Mouse (Mus musculus) intestine, postnatal 0 days (tissue): ENCODE measurements around the gene Mgat5. TPM values are rescaled to one million over a fixed set of nuclear protein-coding genes. Genes with fewer than 3 reads are reported as not detected.

Source experiments
- ATAC-seq: fragments of 200-750 bp; cut with Nextera tagmentation; 2 replicates; pipeline ENCODE4 v1.8.0; 2017; ENCODE audit warnings: mild to moderate bottlenecking, moderate TSS enrichment, moderate library complexity
- H3K27ac ChIP-seq: fragments of 300-500 bp; sonication (generic); 2 replicates; pipeline ENCODE4 v1.5.1; 2014; ENCODE audit warnings: mild to moderate bottlenecking, low read depth, low read length, moderate library complexity
- H3K27me3 ChIP-seq: fragments of 300-500 bp; sonication (generic); replicated peaks from 2 replicates; pipeline ENCODE4 v1.6.1; 2014; ENCODE audit warnings: low read length, mixed read lengths; ENCODE audit not compliant: control insufficient read depth, insufficient read depth
- H3K36me3 ChIP-seq: fragments of 300-500 bp; sonication (generic); 2 replicates; pipeline ENCODE4 v1.6.1; 2014; ENCODE audit warnings: mild to moderate bottlenecking, moderate library complexity; ENCODE audit not compliant: control insufficient read depth, insufficient read depth
- H3K4me1 ChIP-seq: fragments of 300-500 bp; sonication (generic); replicated peaks from 2 replicates; pipeline ENCODE4 v1.6.1; 2014; ENCODE audit warnings: antibody characterized with exemption, low read length, mixed read lengths; ENCODE audit not compliant: control insufficient read depth, insufficient read depth
- H3K4me2 ChIP-seq: fragments of 300-500 bp; sonication (generic); replicated peaks from 2 replicates; pipeline ENCODE4 v1.6.1; 2014; ENCODE audit warnings: low read depth, mild to moderate bottlenecking, moderate library complexity
- H3K4me3 ChIP-seq: fragments of 300-500 bp; sonication (generic); 2 replicates; pipeline ENCODE4 v1.5.1; 2014; ENCODE audit warnings: low read depth, low read length
- H3K9ac ChIP-seq: fragments of 300-500 bp; sonication (generic); 2 replicates; pipeline ENCODE4 v1.6.1; 2014; ENCODE audit warnings: mild to moderate bottlenecking, low read depth, low read length
- H3K9me3 ChIP-seq: fragments of 300-500 bp; sonication (generic); 2 replicates; pipeline ENCODE4 v1.6.1; 2016; ENCODE audit warnings: mixed run types; ENCODE audit not compliant: control insufficient read depth
- CTCF ChIP-seq: sonication (generic); IDR thresholded peaks from 2 replicates; pipeline ENCODE4 v1.5.1; 2016; ENCODE audit warnings: low read depth, mild to moderate bottlenecking, control low read depth, antibody characterized with exemption, moderate library complexity
- WGBS: fragments of 180-500 bp; shearing (Covaris S2); extraction: QIAGEN DNeasy Blood & Tissue Kit; methylation state at CpG from one replicate; pipeline ENCODE4 v1.1.7; 2014; 5-methylcytosine and 5-hydroxymethylcytosine counted together
- polyA plus RNA-seq: library from polyadenylated mRNA; unstranded; fragments of >200 nt; fragmentation: Nextera tagmentation; extraction: Ambion mirVana; gene quantifications from 2 replicates; pipeline ENCODE4 v1.2.1, GENCODE M21; 2015

The Mgat5 gene
- polyA plus RNA-seq, 1 experiment from 2014 or later: 4.1 TPM

- peaks cover 34% of the 10 kb centered on the region for H3K36me3 ChIP-seq
- H3K27ac ChIP-seq: no peak overlapping the region
- no peak overlapping the region for H3K9ac ChIP-seq
- H3K4me3 ChIP-seq: no peak overlapping the region
- no peaks in the 10 kb centered on the region for H3K9me3 ChIP-seq
- H3K4me1 ChIP-seq: no peaks in the 10 kb centered on the region
- TF ChIP-seq CTCF: no peak
- 55% methylated on average over 5 of the region's 5 CpGs for WGBS
- no peaks in the 10 kb centered on the region for H3K27me3 ChIP-seq
- H3K4me2 ChIP-seq: no peak overlapping the region
- ATAC-seq: no peak
These were observed 240.1 kb downstream of the Mgat5 start for GRCm38 (mm10) chr1:127444836-127445485.

GRCm38 (mm10) chr1:127453397-127453796 is 248.6 kb downstream of the Mgat5 start:
- no peak for ATAC-seq
- WGBS: 92% methylated on average over 6 of the region's 6 CpGs
- Histone ChIP-seq H3K27ac (no peak overlapping the region), H3K4me2 (no peak overlapping the region), H3K9me3 (no peaks in the 10 kb centered on the region), H3K27me3 (no peaks in the 10 kb centered on the region), H3K9ac (no peak overlapping the region), H3K4me3 (no peak overlapping the region), H3K4me1 (no peaks in the 10 kb centered on the region), H3K36me3 (peaks cover 28% of the 10 kb centered on the region)
- TF ChIP-seq CTCF: no peak

GRCm38 (mm10) chr1:127459015-127459451 is 254.2 kb downstream of the Mgat5 start:
- Histone ChIP-seq H3K27me3 (no peaks in the 10 kb centered on the region), H3K36me3 (peaks cover 38% of the 10 kb centered on the region), H3K4me3 (no peak overlapping the region), H3K4me2 (no peak overlapping the region), H3K27ac (no peak overlapping the region), H3K9me3 (no peaks in the 10 kb centered on the region), H3K4me1 (no peaks in the 10 kb centered on the region), H3K9ac (no peak overlapping the region)
- 12% methylated on average over 6 of the region's 6 CpGs for WGBS
- TF ChIP-seq CTCF: peak; percentile 91
- ATAC-seq: no peak

GRCm38 (mm10) chr1:127459576-127459975 is 254.8 kb downstream of the Mgat5 start:
- Histone ChIP-seq H3K4me1 (no peaks in the 10 kb centered on the region), H3K9ac (no peak overlapping the region), H3K4me3 (no peak overlapping the region), H3K27me3 (no peaks in the 10 kb centered on the region), H3K36me3 (peaks cover 33% of the 10 kb centered on the region), H3K9me3 (no peaks in the 10 kb centered on the region), H3K27ac (no peak overlapping the region), H3K4me2 (no peak overlapping the region)
- no peak for ATAC-seq
- WGBS: 78% methylated on average over 7 of the region's 7 CpGs
- TF ChIP-seq CTCF: no peak

- WGBS: 87% methylated on average over 9 of the region's 9 CpGs
- no peak overlapping the region for H3K4me3 ChIP-seq
These were observed 256.2 kb downstream of the Mgat5 start for GRCm38 (mm10) chr1:127461017-127461416.

GRCm38 (mm10) chr1:127464041-127464440 is 259.2 kb downstream of the Mgat5 start:
- TF ChIP-seq CTCF: no peak
- H3K9me3 ChIP-seq: no peaks in the 10 kb centered on the region
- 60% methylated on average over 6 of the region's 6 CpGs for WGBS

More at GRCm38 (mm10) chr1:127461017-127461416, 256.2 kb downstream of the Mgat5 start:
- Histone ChIP-seq H3K36me3 (peaks cover 32% of the 10 kb centered on the region), H3K9me3 (no peaks in the 10 kb centered on the region), H3K9ac (no peak overlapping the region), H3K27ac (no peak overlapping the region), H3K4me2 (no peak overlapping the region), H3K4me1 (no peaks in the 10 kb centered on the region), H3K27me3 (no peaks in the 10 kb centered on the region)
- ATAC-seq: no peak
- no peak for TF ChIP-seq CTCF

More at GRCm38 (mm10) chr1:127464041-127464440, 259.2 kb downstream of the Mgat5 start:
- H3K27ac ChIP-seq: no peak overlapping the region
- ATAC-seq: no peak
- no peaks in the 10 kb centered on the region for H3K4me1 ChIP-seq
- peaks cover 32% of the 10 kb centered on the region for H3K36me3 ChIP-seq
- no peak overlapping the region for H3K4me2 ChIP-seq
- H3K4me3 ChIP-seq: no peak overlapping the region
- no peak overlapping the region for H3K9ac ChIP-seq
- H3K27me3 ChIP-seq: no peaks in the 10 kb centered on the region
